Mouse (Mus musculus): ENCODE results near the gene Dab2ip.

- TF ChIP-seq POLR2A (IDR thresholded peaks at IDR 0.05; ENCODE audit: insufficient read depth, low read depth, low read length) (no peak), CTCF (IDR thresholded peaks at IDR 0.05) (no peak)
These were observed 160.0 kb downstream of the Dab2ip start for GRCm38 (mm10) chr2:35718003-35718500.
